Mouse (Mus musculus) limb, embryonic 12.5 days (tissue): Measurements from ENCODE around the gene Ttc4. TPM values are rescaled to one million over a fixed set of nuclear protein-coding genes. Genes with fewer than 3 reads are reported as not detected.

ENCODE experiments used
- ATAC-seq: fragments of 200-750 bp; cut with Nextera tagmentation; 2 replicates; pipeline ENCODE4 v1.8.0; 2017; ENCODE audit warnings: low read depth, moderate TSS enrichment; ENCODE audit not compliant: insufficient number of reproducible peaks, insufficient read depth, low FRiP score, low TSS enrichment
- H3K27ac ChIP-seq: fragments of 300-500 bp; sonication (generic); 2 replicates; pipeline ENCODE4 v1.5.1; 2016; ENCODE audit warnings: mild to moderate bottlenecking, moderate library complexity
- H3K27me3 ChIP-seq: fragments of 300-500 bp; sonication (generic); 2 replicates; pipeline ENCODE4 v1.6.1; 2016; ENCODE audit warnings: mild to moderate bottlenecking, moderate library complexity
- H3K36me3 ChIP-seq: fragments of 300-500 bp; sonication (generic); 2 replicates; pipeline ENCODE4 v1.6.1; 2016; ENCODE audit warnings: mild to moderate bottlenecking, moderate library complexity
- H3K4me1 ChIP-seq: fragments of 300-500 bp; sonication (generic); replicated peaks from 2 replicates; pipeline ENCODE4 v1.6.1; 2016
- H3K4me2 ChIP-seq: fragments of 300-500 bp; sonication (generic); 2 replicates; pipeline ENCODE4 v1.6.1; 2016; ENCODE audit warnings: mild to moderate bottlenecking, moderate library complexity
- H3K4me3 ChIP-seq: fragments of 300-500 bp; sonication (generic); replicated peaks from 2 replicates; pipeline ENCODE4 v1.5.1; 2016; ENCODE audit warnings: mild to moderate bottlenecking
- H3K9ac ChIP-seq: fragments of 300-500 bp; sonication (generic); replicated peaks from 2 replicates; pipeline ENCODE4 v1.6.1; 2016; ENCODE audit warnings: mild to moderate bottlenecking, moderate library complexity
- H3K9me3 ChIP-seq: fragments of 300-500 bp; sonication (generic); 2 replicates; pipeline ENCODE4 v1.6.1; 2016; ENCODE audit warnings: mild to moderate bottlenecking, moderate library complexity
- WGBS: fragments of 180-500 bp; shearing (Covaris S2); methylation state at CpG from one replicate; pipeline ENCODE4 v1.1.7; 2016; 5-methylcytosine and 5-hydroxymethylcytosine counted together
- polyA plus RNA-seq: library from polyadenylated mRNA; unstranded; fragments of >200 nt; fragmentation: Nextera tagmentation; extraction: Ambion mirVana; gene quantifications from 2 replicates; pipeline ENCODE4 v1.2.1, GENCODE M21; 2016

The Ttc4 gene
- polyA plus RNA-seq, 1 experiment from 2014 or later: 107 TPM

DNA sequence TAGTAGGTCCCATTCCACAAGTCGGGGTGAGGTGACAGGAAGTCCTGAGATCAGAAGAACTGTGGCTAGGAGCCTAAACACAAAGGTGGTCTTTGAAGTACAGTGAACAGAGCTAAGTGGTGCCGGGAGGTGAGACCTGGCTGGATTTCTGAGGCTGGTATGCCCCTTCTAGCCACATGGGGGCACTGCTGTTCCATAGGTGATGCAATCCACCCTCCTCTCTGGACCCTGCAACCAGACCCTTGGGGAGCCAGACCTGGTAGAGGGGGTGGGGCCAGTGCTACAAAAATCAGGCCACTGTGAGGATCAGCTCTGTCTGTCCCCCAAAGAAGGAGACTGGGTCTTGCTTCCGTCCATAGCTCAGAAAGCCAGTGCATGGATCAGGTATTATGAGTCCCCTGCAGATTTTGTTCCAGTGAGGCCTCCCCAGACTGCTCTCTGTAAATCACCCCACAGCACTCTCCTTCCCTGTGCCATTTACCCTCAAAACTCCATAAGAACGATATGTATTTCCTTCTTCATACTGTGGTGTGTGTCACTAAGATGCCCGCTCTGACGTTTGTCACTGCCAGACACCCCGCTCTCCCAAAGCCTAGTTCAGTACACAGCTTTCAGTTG lies 64.5 kb downstream of the Ttc4 start:
- Histone ChIP-seq H3K4me2 (no peak overlapping the region), H3K4me1 (peaks cover 10% of the 10 kb centered on the region), H3K9ac (no peak overlapping the region), H3K4me3 (no peak overlapping the region), H3K9me3 (no peaks in the 10 kb centered on the region), H3K27ac (peak overlapping the region; percentile 4; the same call in 1 of the 2 replicates), H3K27me3 (peaks cover 19% of the 10 kb centered on the region), H3K36me3 (no peaks in the 10 kb centered on the region)
- 41% methylated on average over 7 of the region's 7 CpGs for whole genome bisulfite sequencing
- ATAC-seq: peak; percentile 58; the same call in 1 of the 2 replicates

DNA sequence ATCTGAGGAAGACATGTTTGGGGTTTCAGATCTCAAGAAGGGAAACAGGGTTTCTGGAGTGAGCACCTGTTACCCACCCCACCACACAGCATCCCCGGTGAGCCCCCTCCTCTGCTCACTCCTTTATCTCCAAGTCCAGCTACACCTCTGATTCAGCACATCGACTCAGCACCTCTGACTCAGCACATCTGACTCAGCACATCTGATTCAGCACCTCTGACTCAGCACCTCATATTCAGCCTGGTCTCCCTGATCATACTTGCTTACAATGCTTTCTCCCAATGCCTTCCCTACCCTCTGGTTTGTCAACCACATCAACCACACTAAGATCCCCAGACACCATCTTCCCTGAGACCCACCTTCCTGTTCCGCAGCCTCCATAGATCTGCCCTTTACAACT lies 65.2 kb downstream of the Ttc4 start:
- Histone ChIP-seq H3K27ac (peak overlapping the region; percentile 4; the same call in 1 of the 2 replicates), H3K4me3 (no peak overlapping the region), H3K4me1 (peaks cover 10% of the 10 kb centered on the region), H3K9me3 (no peaks in the 10 kb centered on the region), H3K27me3 (peaks cover 14% of the 10 kb centered on the region), H3K4me2 (no peak overlapping the region), H3K9ac (no peak overlapping the region), H3K36me3 (no peaks in the 10 kb centered on the region)
- WGBS: 86% methylated on average over 3 of the region's 3 CpGs
- no peak for ATAC-seq

DNA sequence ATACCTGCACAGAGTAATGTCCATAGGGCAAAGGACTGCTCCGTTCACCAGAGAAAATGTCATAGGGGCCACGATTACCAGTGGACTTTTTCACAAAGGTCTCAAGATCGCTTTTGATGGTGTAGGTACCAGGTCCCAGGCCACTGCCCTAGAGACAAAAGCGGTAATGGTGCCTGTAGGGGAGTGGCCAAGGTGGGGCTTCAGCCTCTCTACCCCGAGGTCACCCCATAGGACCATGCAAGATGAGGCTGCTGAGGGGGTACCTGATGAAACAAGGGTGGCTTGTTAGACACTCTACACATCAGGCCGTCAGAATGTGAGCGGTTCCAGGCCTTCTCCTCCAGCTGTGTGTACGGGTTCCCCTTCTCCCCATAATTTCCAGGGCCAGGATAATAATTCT lies 65.6 kb downstream of the Ttc4 start:
- Histone ChIP-seq H3K4me2 (no peak overlapping the region), H3K4me3 (no peak overlapping the region), H3K9ac (no peak overlapping the region), H3K27ac (no peak overlapping the region), H3K9me3 (no peaks in the 10 kb centered on the region), H3K4me1 (peaks cover 10% of the 10 kb centered on the region), H3K36me3 (no peaks in the 10 kb centered on the region), H3K27me3 (peaks cover 14% of the 10 kb centered on the region)
- 77% methylated on average over 8 of the region's 8 CpGs for WGBS
- no peak for ATAC-seq

Other genes with a start within 250 kb of the Ttc4 start
- 1.9 and 2.2 TPM in 2 replicates for gene Pcsk9, start 214.6 kb downstream of the Ttc4 start, polyA plus RNA-seq
- gene Bsnd, start 186.7 kb downstream of the Ttc4 start, polyA plus RNA-seq: not detected in 2 replicates
- 6.3 and 6.6 TPM in 2 replicates for gene Dhcr24, start 117.9 kb downstream of the Ttc4 start, polyA plus RNA-seq
- 0.24 and 0.73 TPM in 2 replicates for gene Lexm, start 61.7 kb downstream of the Ttc4 start, polyA plus RNA-seq
- 0.31 and 0.33 TPM in 2 replicates for gene Ttc22, start 56.5 kb downstream of the Ttc4 start, polyA plus RNA-seq
- 14.3 and 18.0 TPM in 2 replicates for gene Pars2, start 27.9 kb downstream of the Ttc4 start, polyA plus RNA-seq
- 0.14 and 0.23 TPM in 2 replicates for gene Mroh7, start 52.0 kb upstream of the Ttc4 start, polyA plus RNA-seq
- gene Fam151a, start 54.9 kb upstream of the Ttc4 start, polyA plus RNA-seq: not detected in 2 replicates
- 4.6 and 6.8 TPM in 2 replicates for gene Acot11, start 126.1 kb upstream of the Ttc4 start, polyA plus RNA-seq
- gene Ssbp3, start 231.8 kb upstream of the Ttc4 start, polyA plus RNA-seq: 278 and 295 TPM in 2 replicates